Mouse (Mus musculus): ENCODE measurements around the gene Ppp1r14d.
A peak's percentile ranks its signal among the peaks of the same experiment; 100 is the strongest.

The Ppp1r14d gene

GRCm38 (mm10) chr2:119229775-119230704, at the start of gene Ppp1r14d:
Gene Ppp1r14d (minus strand): TSS chr2:119229906.
- DNase-seq (ENCODE audit: extremely low read depth, low read depth): no peak

GRCm38 (mm10) chr2:119277810-119278209, 48.1 kb upstream of the Ppp1r14d start:
- DNase-seq (ENCODE audit: extremely low read depth, low read depth): no peak

GRCm38 (mm10) chr2:119276926-119277325, 47.2 kb upstream of the Ppp1r14d start:
- DNase-seq (ENCODE audit: extremely low read depth, low read depth): no peak

GRCm38 (mm10) chr2:119274126-119274525, 44.4 kb upstream of the Ppp1r14d start:
- no peak for DNase-seq (ENCODE audit: extremely low read depth, low read depth)

- DNase-seq (ENCODE audit: extremely low read depth, low read depth): peak; percentile 57
These were observed 41.1 kb upstream of the Ppp1r14d start, which contains the start of gene Rhov for GRCm38 (mm10) chr2:119270643-119271331. Gene Rhov (minus strand): TSS chr2:119271272.

- DNase-seq (ENCODE audit: extremely low read depth, low read depth): no peak
These were observed 40.6 kb upstream of the Ppp1r14d start for GRCm38 (mm10) chr2:119270286-119270642.

GRCm38 (mm10) chr2:119263813-119264212, 34.1 kb upstream of the Ppp1r14d start:
- DNase-seq (ENCODE audit: extremely low read depth, low read depth): no peak

GRCm38 (mm10) chr2:119262978-119263377, 33.3 kb upstream of the Ppp1r14d start:
- DNase-seq (ENCODE audit: extremely low read depth, low read depth): no peak

- no peak for DNase-seq (ENCODE audit: extremely low read depth, low read depth)
These were observed 31.6 kb upstream of the Ppp1r14d start for GRCm38 (mm10) chr2:119261326-119261725.

GRCm38 (mm10) chr2:119260518-119260917, 30.8 kb upstream of the Ppp1r14d start:
- peak; percentile 46 for DNase-seq (ENCODE audit: extremely low read depth, low read depth)

- no peak for DNase-seq (ENCODE audit: extremely low read depth, low read depth)
These were observed 25.3 kb upstream of the Ppp1r14d start for GRCm38 (mm10) chr2:119254976-119255375.

GRCm38 (mm10) chr2:119250826-119251478, 21.2 kb upstream of the Ppp1r14d start:
- peak; percentile 63 for DNase-seq (ENCODE audit: extremely low read depth, low read depth)

GRCm38 (mm10) chr2:119250377-119250776, 20.7 kb upstream of the Ppp1r14d start:
- no peak for DNase-seq (ENCODE audit: extremely low read depth, low read depth)

- no peak for DNase-seq (ENCODE audit: extremely low read depth, low read depth)
These were observed 19.9 kb upstream of the Ppp1r14d start for GRCm38 (mm10) chr2:119249592-119250061.

GRCm38 (mm10) chr2:119247904-119248303, 18.2 kb upstream of the Ppp1r14d start:
- no peak for DNase-seq (ENCODE audit: extremely low read depth, low read depth)

- no peak for DNase-seq (ENCODE audit: extremely low read depth, low read depth)
These were observed 15.5 kb upstream of the Ppp1r14d start for GRCm38 (mm10) chr2:119245246-119245645.

- no peak for DNase-seq (ENCODE audit: extremely low read depth, low read depth)
These were observed 12.8 kb upstream of the Ppp1r14d start for GRCm38 (mm10) chr2:119242548-119242947.

- no peak for DNase-seq (ENCODE audit: extremely low read depth, low read depth)
These were observed 11.1 kb upstream of the Ppp1r14d start for GRCm38 (mm10) chr2:119240819-119241186.

- no peak for DNase-seq (ENCODE audit: extremely low read depth, low read depth)
These were observed 10.5 kb upstream of the Ppp1r14d start for GRCm38 (mm10) chr2:119240075-119240818.

- DNase-seq (ENCODE audit: extremely low read depth, low read depth): no peak
These were observed 9.0 kb upstream of the Ppp1r14d start for GRCm38 (mm10) chr2:119238671-119239070.

GRCm38 (mm10) chr2:119237871-119238220, 8.1 kb upstream of the Ppp1r14d start:
- DNase-seq (ENCODE audit: extremely low read depth, low read depth): no peak
